Mouse (Mus musculus): ENCODE data around the gene Efcab11.

DNA sequence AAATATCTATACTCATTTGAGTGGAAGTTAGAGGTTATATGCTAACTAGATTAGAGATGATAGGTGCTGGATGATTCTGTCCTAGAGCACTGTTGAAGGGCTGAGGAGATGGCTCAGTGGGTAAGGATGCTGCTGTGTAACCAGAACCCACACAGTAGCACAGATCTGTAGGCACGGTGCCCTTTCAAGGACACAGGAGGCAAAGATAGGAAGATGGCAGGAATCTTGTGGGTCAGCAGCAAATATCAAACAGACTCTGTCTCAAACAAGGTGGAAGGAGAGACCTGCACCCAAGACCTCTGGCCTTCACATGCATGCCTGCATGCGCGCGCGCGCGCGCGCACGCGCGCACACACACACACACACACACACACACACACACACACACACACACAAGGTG lies 160.0 kb downstream of the Efcab11 start:
- no peak for TF ChIP-seq CTCF (IDR thresholded peaks at IDR 0.05)
- no peak for TF ChIP-seq POLR2A (IDR thresholded peaks at IDR 0.05; ENCODE audit: insufficient read depth, low read depth, low read length)

All from heart, adult 2 months (tissue).